Mouse (Mus musculus) testis, adult 2 months (tissue): ENCODE measurements around the gene Xpc.

Experiments used
- CTCF ChIP-seq: fragments of 200-500 bp; IDR thresholded peaks from 2 replicates; pipeline ENCODE4 v1.5.1; 2012; ENCODE audit warnings: low read depth, mild to moderate bottlenecking, inconsistent platforms, low read length, moderate library complexity; ENCODE audit not compliant: control insufficient read depth, insufficient read depth, insufficient replicate concordance
- POLR2A ChIP-seq: fragments of 200-500 bp; IDR thresholded peaks from 2 replicates; pipeline ENCODE4 v1.6.1; 2012; ENCODE audit warnings: low read depth, mild to moderate bottlenecking, inconsistent platforms, low read length, moderate library complexity; ENCODE audit not compliant: control insufficient read depth

DNA sequence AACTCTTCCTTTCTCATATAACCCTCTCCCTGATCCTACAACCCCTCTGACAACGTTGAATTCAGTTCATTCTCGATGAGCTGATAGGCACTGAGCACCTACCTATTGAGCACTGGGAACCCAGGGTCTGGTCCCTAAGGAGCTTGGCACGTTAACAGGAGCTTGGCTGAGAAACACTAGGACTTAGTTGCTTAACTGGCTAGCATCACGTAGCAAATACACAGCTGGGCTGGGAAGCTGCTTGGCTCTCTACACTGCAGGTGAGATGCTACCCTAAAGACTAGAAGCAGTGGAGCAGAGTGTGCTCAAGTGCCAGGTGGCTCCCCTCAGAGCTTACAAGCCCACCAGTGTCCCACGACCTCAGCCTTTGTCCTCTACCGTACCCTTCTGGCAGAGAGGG lies 17.0 kb upstream of the Xpc start:
- TF ChIP-seq CTCF (no peak), POLR2A (no peak)
